Mouse (Mus musculus) cerebellum, postnatal 36 days (tissue): ENCODE results near the gene Susd2.
A peak's percentile ranks its signal among the peaks of the same experiment; 100 is the strongest.

ENCODE experiments used
- DNase-seq, 2 experiments: peaks; one replicate each; pipeline ENCODE4 v3.0.0; 2021 to 2022; ENCODE audit warnings: mixed read lengths in 2 of 2

Susd2 gene

GRCm38 (mm10) chr10:75643741-75644343, at the start of gene Susd2:
Gene Susd2, minus strand, starts transcription at chr10:75644008.
- DNase-seq, result peak; percentile 87 to 88

GRCm38 (mm10) chr10:75688598-75688997, 44.8 kb upstream of the Susd2 start:
- no peak for DNase-seq

- no peak for DNase-seq
Measured at GRCm38 (mm10) chr10:75686724-75687123, 42.9 kb upstream of the Susd2 start.

- DNase-seq, result no peak
Measured at GRCm38 (mm10) chr10:75684035-75685004, 40.5 kb upstream of the Susd2 start.

GRCm38 (mm10) chr10:75680574-75681001, 36.8 kb upstream of the Susd2 start:
- DNase-seq, result peak; percentile 38 to 53

GRCm38 (mm10) chr10:75679204-75679603, 35.4 kb upstream of the Susd2 start:
- DNase-seq, result no peak

- DNase-seq, result peak; percentile 70 to 73
Measured at GRCm38 (mm10) chr10:75677989-75678388, 34.2 kb upstream of the Susd2 start.

GRCm38 (mm10) chr10:75677571-75677970, 33.8 kb upstream of the Susd2 start:
- no peak for DNase-seq

- DNase-seq, result no peak
Measured at GRCm38 (mm10) chr10:75676819-75677565, 33.2 kb upstream of the Susd2 start.

GRCm38 (mm10) chr10:75676286-75676685, 32.5 kb upstream of the Susd2 start:
- DNase-seq, result no peak

GRCm38 (mm10) chr10:75675594-75675993, 31.8 kb upstream of the Susd2 start:
- DNase-seq, result no peak

GRCm38 (mm10) chr10:75669936-75670335, 26.1 kb upstream of the Susd2 start:
- DNase-seq, result no peak

GRCm38 (mm10) chr10:75667911-75668270, 24.1 kb upstream of the Susd2 start:
- peak; percentile 80 to 86 for DNase-seq

- peak; percentile 83 to 86 for DNase-seq
Measured at GRCm38 (mm10) chr10:75667115-75667910, 23.5 kb upstream of the Susd2 start.

- DNase-seq, result peak; percentile 42 to 59
Measured at GRCm38 (mm10) chr10:75666451-75667030, 22.7 kb upstream of the Susd2 start.

- DNase-seq, result no peak
Measured at GRCm38 (mm10) chr10:75664673-75665270, 21.0 kb upstream of the Susd2 start.

- DNase-seq, result peak; percentile 79 to 82
Measured at GRCm38 (mm10) chr10:75662575-75662974, 18.8 kb upstream of the Susd2 start.

- DNase-seq, result no peak
Measured at GRCm38 (mm10) chr10:75661876-75662275, 18.1 kb upstream of the Susd2 start.

GRCm38 (mm10) chr10:75661381-75661780, 17.6 kb upstream of the Susd2 start:
- peak in 1 of 2 experiments; percentile 50 for DNase-seq

GRCm38 (mm10) chr10:75657772-75658171, 14.0 kb upstream of the Susd2 start:
- no peak for DNase-seq

GRCm38 (mm10) chr10:75657165-75657564, 13.4 kb upstream of the Susd2 start:
- no peak for DNase-seq
